Mouse (Mus musculus): ENCODE data around the gene Tal1. TPM values are rescaled to one million over a fixed set of nuclear protein-coding genes. Genes with fewer than 3 reads are reported as not detected.

The Tal1 gene
- polyA plus RNA-seq, 1 experiment from 2014 or later: 6.4 TPM

DNA sequence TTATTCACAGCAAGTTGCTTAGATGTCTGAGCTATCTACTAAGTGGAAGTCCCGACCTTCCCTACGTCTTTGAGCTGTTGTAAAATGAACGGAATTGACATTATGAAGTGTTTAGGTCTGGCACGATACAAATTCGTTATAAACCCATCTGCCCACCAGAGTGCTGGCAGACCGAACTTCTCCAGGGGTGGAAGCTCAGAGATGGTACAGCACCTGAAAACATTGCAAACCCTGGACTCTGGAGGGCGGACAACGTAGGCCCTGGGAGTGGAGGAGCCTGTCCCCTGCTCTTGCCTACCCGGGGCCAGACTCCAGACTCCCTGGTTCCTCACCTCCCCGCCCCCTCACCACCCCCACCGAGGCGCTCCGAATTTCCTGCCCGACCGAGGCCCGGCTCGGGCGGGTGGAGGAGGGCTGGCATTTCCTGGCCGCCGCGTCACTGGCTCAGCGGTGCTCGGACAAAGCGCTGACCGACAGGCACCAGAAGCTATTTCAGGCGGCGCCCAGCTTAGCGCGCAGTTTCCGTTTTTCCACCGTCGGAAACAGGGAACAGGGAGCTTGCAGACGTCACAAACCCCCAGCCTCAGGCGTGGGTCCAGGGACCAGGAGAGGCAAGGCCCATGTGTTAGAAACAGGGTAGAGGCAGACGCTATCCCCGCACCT lies 3.8 kb upstream of the Tal1 start:
- H3K9ac ChIP-seq (ENCODE audit: low read depth, low read length): no peak overlapping the region; the same call in 1 of the 2 replicates
- peak overlapping the region; percentile 25 for H3K4me3 ChIP-seq (ENCODE audit: low read depth, low read length)
- peak overlapping the region; percentile 49 for H3K4me2 ChIP-seq (ENCODE audit: low read length)
- H3K4me1 ChIP-seq (ENCODE audit: control insufficient read depth, insufficient read depth, low read length): peaks cover 6% of the 10 kb centered on the region
- H3K36me3 ChIP-seq (ENCODE audit: control insufficient read depth, insufficient read depth, low read length): no peaks in the 10 kb centered on the region
- WGBS: 1% methylated on average over 36 of the region's 36 CpGs
- no peak for ATAC-seq
- H3K27ac ChIP-seq (ENCODE audit: low read length): peak overlapping the region; percentile 15; the same call in 1 of the 2 replicates
- no peaks in the 10 kb centered on the region for H3K9me3 ChIP-seq (replicated peaks; ENCODE audit: control insufficient read depth, low read length, poor library complexity, severe bottlenecking)
- peaks cover 47% of the 10 kb centered on the region for H3K27me3 ChIP-seq (ENCODE audit: control insufficient read depth, insufficient read depth, low read depth, low read length)

- 16% methylated on average over 2 of the region's 2 CpGs for WGBS
- Histone ChIP-seq H3K36me3 (ENCODE audit: control insufficient read depth, insufficient read depth, low read length) (no peaks in the 10 kb centered on the region), H3K4me3 (ENCODE audit: low read depth, low read length) (no peak overlapping the region), H3K9me3 (replicated peaks; ENCODE audit: control insufficient read depth, low read length, poor library complexity, severe bottlenecking) (no peaks in the 10 kb centered on the region), H3K27me3 (ENCODE audit: control insufficient read depth, insufficient read depth, low read depth, low read length) (peaks cover 40% of the 10 kb centered on the region), H3K27ac (ENCODE audit: low read length) (no peak overlapping the region), H3K4me2 (ENCODE audit: low read length) (no peak overlapping the region), H3K4me1 (ENCODE audit: control insufficient read depth, insufficient read depth, low read length) (peaks cover 6% of the 10 kb centered on the region), H3K9ac (ENCODE audit: low read depth, low read length) (no peak overlapping the region)
- ATAC-seq: no peak
These were observed 1.2 kb upstream of the Tal1 start for GRCm38 (mm10) chr4:115055044-115055443.

- H3K27ac ChIP-seq (ENCODE audit: low read length): peak overlapping the region; percentile 88
- H3K4me2 ChIP-seq (ENCODE audit: low read length): peak overlapping the region; percentile 45
- peaks cover 6% of the 10 kb centered on the region for H3K4me1 ChIP-seq (ENCODE audit: control insufficient read depth, insufficient read depth, low read length)
- WGBS: 18% methylated on average over 3 of the region's 3 CpGs
- no peak overlapping the region for H3K9ac ChIP-seq (ENCODE audit: low read depth, low read length)
- H3K36me3 ChIP-seq (ENCODE audit: control insufficient read depth, insufficient read depth, low read length): no peaks in the 10 kb centered on the region
- peaks cover 46% of the 10 kb centered on the region for H3K27me3 ChIP-seq (ENCODE audit: control insufficient read depth, insufficient read depth, low read depth, low read length)
- H3K4me3 ChIP-seq (ENCODE audit: low read depth, low read length): peak overlapping the region; percentile 40; the same call in 1 of the 2 replicates
- no peaks in the 10 kb centered on the region for H3K9me3 ChIP-seq (replicated peaks; ENCODE audit: control insufficient read depth, low read length, poor library complexity, severe bottlenecking)
- no peak for ATAC-seq
These were observed 535 bp upstream of the Tal1 start for GRCm38 (mm10) chr4:115055691-115056090.

- under 1% methylated on average over 48 of the region's 48 CpGs for WGBS
- ATAC-seq: peak; percentile 82
- peaks cover 42% of the 10 kb centered on the region for H3K27me3 ChIP-seq (ENCODE audit: control insufficient read depth, insufficient read depth, low read depth, low read length)
These were observed 871 bp downstream of the Tal1 start for GRCm38 (mm10) chr4:115056921-115057673.

GRCm38 (mm10) chr4:115057674-115058316 lies 1.6 kb downstream of the Tal1 start:
- Histone ChIP-seq H3K4me2 (ENCODE audit: low read length) (peak overlapping the region; percentile 50), H3K27ac (ENCODE audit: low read length) (peak overlapping the region; percentile 88), H3K27me3 (ENCODE audit: control insufficient read depth, insufficient read depth, low read depth, low read length) (peaks cover 46% of the 10 kb centered on the region), H3K36me3 (ENCODE audit: control insufficient read depth, insufficient read depth, low read length) (no peaks in the 10 kb centered on the region), H3K4me1 (ENCODE audit: control insufficient read depth, insufficient read depth, low read length) (peaks cover 5% of the 10 kb centered on the region), H3K9me3 (replicated peaks; ENCODE audit: control insufficient read depth, low read length, poor library complexity, severe bottlenecking) (no peaks in the 10 kb centered on the region), H3K4me3 (ENCODE audit: low read depth, low read length) (peak overlapping the region; percentile 40), H3K9ac (ENCODE audit: low read depth, low read length) (peak overlapping the region; percentile 63)
- ATAC-seq: peak; percentile 21
- WGBS: under 1% methylated on average over 33 of the region's 33 CpGs

More at GRCm38 (mm10) chr4:115056921-115057673, 871 bp downstream of the Tal1 start:
- no peaks in the 10 kb centered on the region for H3K9me3 ChIP-seq (replicated peaks; ENCODE audit: control insufficient read depth, low read length, poor library complexity, severe bottlenecking)
- H3K27ac ChIP-seq (ENCODE audit: low read length): peak overlapping the region; percentile 88
- peak overlapping the region; percentile 40 for H3K4me3 ChIP-seq (ENCODE audit: low read depth, low read length)
- H3K4me2 ChIP-seq (ENCODE audit: low read length): peak overlapping the region; percentile 50
- peak overlapping the region; percentile 63 for H3K9ac ChIP-seq (ENCODE audit: low read depth, low read length)
- peaks cover 6% of the 10 kb centered on the region for H3K4me1 ChIP-seq (ENCODE audit: control insufficient read depth, insufficient read depth, low read length)
- no peaks in the 10 kb centered on the region for H3K36me3 ChIP-seq (ENCODE audit: control insufficient read depth, insufficient read depth, low read length)

DNA sequence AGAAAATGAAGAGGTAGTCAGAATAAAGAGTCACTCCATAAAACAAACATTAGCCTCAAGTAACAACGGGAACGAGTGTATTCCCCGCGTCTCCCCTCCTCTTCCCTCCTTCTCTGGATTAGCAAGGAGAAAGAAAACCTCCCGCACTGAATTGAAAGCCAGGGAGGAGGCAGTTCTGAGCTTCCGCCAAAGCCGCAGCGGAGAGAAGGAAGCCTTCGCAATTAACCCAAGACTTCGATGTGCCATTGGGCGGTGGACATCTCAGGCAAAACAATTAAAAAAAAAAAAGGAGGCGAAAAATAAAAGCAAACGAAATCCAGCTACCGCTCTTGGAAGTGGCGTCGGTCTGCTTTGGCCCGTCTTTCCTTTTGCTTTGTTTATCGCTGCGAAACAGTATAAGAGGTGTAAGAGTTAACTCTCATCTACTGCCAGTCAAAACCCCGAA lies 2.1 kb downstream of the Tal1 start:
- Histone ChIP-seq H3K36me3 (ENCODE audit: control insufficient read depth, insufficient read depth, low read length) (no peaks in the 10 kb centered on the region), H3K9me3 (replicated peaks; ENCODE audit: control insufficient read depth, low read length, poor library complexity, severe bottlenecking) (no peaks in the 10 kb centered on the region), H3K4me2 (ENCODE audit: low read length) (peak overlapping the region; percentile 50), H3K4me1 (ENCODE audit: control insufficient read depth, insufficient read depth, low read length) (peaks cover 7% of the 10 kb centered on the region), H3K9ac (ENCODE audit: low read depth, low read length) (peak overlapping the region; percentile 63), H3K4me3 (ENCODE audit: low read depth, low read length) (peak overlapping the region; percentile 40), H3K27ac (ENCODE audit: low read length) (peak overlapping the region; percentile 88), H3K27me3 (ENCODE audit: control insufficient read depth, insufficient read depth, low read depth, low read length) (peaks cover 49% of the 10 kb centered on the region)
- WGBS: under 1% methylated on average over 20 of the region's 20 CpGs
- no peak for ATAC-seq

GRCm38 (mm10) chr4:115058871-115059590 lies 2.8 kb downstream of the Tal1 start:
- H3K4me1 ChIP-seq (ENCODE audit: control insufficient read depth, insufficient read depth, low read length): peaks cover 11% of the 10 kb centered on the region
- H3K9me3 ChIP-seq (replicated peaks; ENCODE audit: control insufficient read depth, low read length, poor library complexity, severe bottlenecking): no peaks in the 10 kb centered on the region
- H3K4me2 ChIP-seq (ENCODE audit: low read length): peak overlapping the region; percentile 50
- WGBS: under 1% methylated on average over 23 of the region's 23 CpGs
- peak overlapping the region; percentile 40 for H3K4me3 ChIP-seq (ENCODE audit: low read depth, low read length)
- H3K27ac ChIP-seq (ENCODE audit: low read length): peak overlapping the region; percentile 88
- H3K36me3 ChIP-seq (ENCODE audit: control insufficient read depth, insufficient read depth, low read length): no peaks in the 10 kb centered on the region
- H3K27me3 ChIP-seq (ENCODE audit: control insufficient read depth, insufficient read depth, low read depth, low read length): peaks cover 48% of the 10 kb centered on the region
- no peak for ATAC-seq
- H3K9ac ChIP-seq (ENCODE audit: low read depth, low read length): peak overlapping the region; percentile 63

DNA sequence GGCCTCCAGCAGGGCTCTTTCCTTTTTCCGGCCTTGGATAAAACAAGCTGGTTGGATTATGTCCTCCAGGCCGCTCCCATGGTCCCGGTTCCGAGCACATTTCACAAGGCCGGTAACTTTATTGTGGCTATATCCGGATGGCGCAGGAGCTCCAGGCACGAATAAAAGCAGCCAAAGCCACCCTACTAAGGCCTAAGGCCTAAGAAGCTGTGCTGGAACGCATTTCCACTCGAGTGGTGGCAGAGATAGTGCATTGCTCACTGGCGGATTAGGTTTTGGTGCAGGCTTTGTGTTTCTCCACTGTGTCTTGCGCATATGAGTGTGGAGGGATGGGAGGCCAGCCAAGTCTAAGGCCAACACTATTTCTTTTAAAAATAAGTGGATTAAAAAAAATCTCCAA lies 3.6 kb downstream of the Tal1 start:
- Histone ChIP-seq H3K36me3 (ENCODE audit: control insufficient read depth, insufficient read depth, low read length) (no peaks in the 10 kb centered on the region), H3K4me2 (ENCODE audit: low read length) (peak overlapping the region; percentile 50), H3K4me3 (ENCODE audit: low read depth, low read length) (peak overlapping the region; percentile 40), H3K27me3 (ENCODE audit: control insufficient read depth, insufficient read depth, low read depth, low read length) (peaks cover 50% of the 10 kb centered on the region), H3K9me3 (replicated peaks; ENCODE audit: control insufficient read depth, low read length, poor library complexity, severe bottlenecking) (no peaks in the 10 kb centered on the region), H3K4me1 (ENCODE audit: control insufficient read depth, insufficient read depth, low read length) (peaks cover 11% of the 10 kb centered on the region), H3K27ac (ENCODE audit: low read length) (peak overlapping the region; percentile 88), H3K9ac (ENCODE audit: low read depth, low read length) (peak overlapping the region; percentile 30)
- no peak for ATAC-seq
- 6% methylated on average over 12 of the region's 12 CpGs for WGBS
